Mouse (Mus musculus): Measurements from ENCODE around the gene Gm973. TPM values are rescaled to one million over a fixed set of nuclear protein-coding genes. Genes with fewer than 3 reads are reported as not detected.

Gm973 gene
- total RNA-seq (2012; rRNA removed) (7.6 and 8.8 TPM in 2 replicates), total RNA-seq (2014; rRNA removed) (2.3 and 4.3 TPM in 2 replicates), polyA plus RNA-seq (2012; ENCODE audit: insufficient read length, low read depth) (14.9 and 17.7 TPM in 2 replicates)

- no peaks in the 10 kb centered on the region for H3K9me3 ChIP-seq (replicated peaks; ENCODE audit: low read length)
- TF ChIP-seq ZC3H11A (IDR thresholded peaks at IDR 0.05; ENCODE audit: low read depth, low read length) (no peak), E2F4 (IDR thresholded peaks at IDR 0.05; ENCODE audit: insufficient replicate concordance, low read depth, low read length) (no peak), JUN (IDR thresholded peaks at IDR 0.05; ENCODE audit: insufficient read depth, low read depth, low read length) (no peak), BHLHE40 (IDR thresholded peaks at IDR 0.05; ENCODE audit: low read depth, low read length) (no peak), NELFE (IDR thresholded peaks at IDR 0.05; ENCODE audit: low read depth, low read length) (no peak), CTCF (conservative IDR thresholded peaks at IDR 0.05 in 1 of 2, IDR thresholded peaks at IDR 0.05 in 1 of 2; ENCODE audit: low read depth in 2 of 2, low read length in 2 of 2) (no peak), KAT2A (IDR thresholded peaks at IDR 0.05; ENCODE audit: insufficient replicate concordance, low read length) (no peak), TBP (conservative IDR thresholded peaks at IDR 0.05; ENCODE audit: low read depth, low read length) (no peak), UBTF (IDR thresholded peaks at IDR 0.05; ENCODE audit: low read depth, low read length) (no peak), ZKSCAN1 (IDR thresholded peaks at IDR 0.05; ENCODE audit: borderline replicate concordance, low read depth, low read length) (no peak), USF1 (IDR thresholded peaks at IDR 0.05; ENCODE audit: low read depth, low read length) (no peak), HCFC1 (IDR thresholded peaks at IDR 0.05; ENCODE audit: low read depth, low read length) (no peak), GABPA (IDR thresholded peaks at IDR 0.05; ENCODE audit: insufficient replicate concordance, low read depth, low read length) (no peak)
- no peak within 1 kb of the TSS for H3K4me3 ChIP-seq (replicated peaks in 1 of 3; ENCODE audit: low read depth in 2 of 3, low read length in 2 of 3, poor library complexity in 1 of 3)
- H3K27ac ChIP-seq (ENCODE audit: insufficient read depth, low read depth), result no peak within 1 kb of the TSS
- dilution Hi-C loops (cut with MboI; ENCODE audit: extremely low pct_ligation_motif_present, extremely low pct_unique_long_range_greater_than_20kb, low sequenced_read_pairs), result no loop called here
- no peaks in the 10 kb centered on the region for H3K27me3 ChIP-seq (replicated peaks)
- no peaks in the 10 kb centered on the region for H3K79me2 ChIP-seq (replicated peaks; ENCODE audit: control insufficient read depth, extremely low read depth, insufficient read depth, poor library complexity, severe bottlenecking)
- in situ Hi-C loops (cut with MboI; ENCODE audit: low pct_ligation_motif_present, low pct_unique_long_range_greater_than_20kb, low sequenced_read_pairs), result no loop called here
- H3K36me3 ChIP-seq (replicated peaks in 1 of 2; ENCODE audit: control insufficient read depth in 1 of 2, insufficient read depth in 1 of 2, low read length in 1 of 2), result no peaks in the 10 kb centered on the region
- no peak within 1 kb of the TSS for H3K9ac ChIP-seq (ENCODE audit: insufficient read depth, low read depth)
- no peaks in the 10 kb centered on the region for H3K4me1 ChIP-seq (ENCODE audit: control insufficient read depth in 1 of 2, insufficient read depth in 2 of 2)
- DNase-seq (ENCODE audit: extremely low read depth), result no peak
- no peak within 1 kb of the TSS for H3K4me2 ChIP-seq (ENCODE audit: insufficient read depth, low read depth, poor library complexity, severe bottlenecking)
These were observed at the start of gene Gm973 for GRCm38 (mm10) chr1:59516026-59516917. TSS of gene Gm973 (plus strand) at chr1:59516264.

- H3K4me2 ChIP-seq (ENCODE audit: insufficient read depth, low read depth, poor library complexity, severe bottlenecking), result no peak overlapping the region
- dilution Hi-C loops (cut with MboI; ENCODE audit: extremely low pct_ligation_motif_present, extremely low pct_unique_long_range_greater_than_20kb, low sequenced_read_pairs) (no loop called here), in situ Hi-C loops (cut with MboI; ENCODE audit: low pct_ligation_motif_present, low pct_unique_long_range_greater_than_20kb, low sequenced_read_pairs) (loop anchor here (5.0 kb wide), 1 partner anchor 37 kb away; no protein-coding TSS in a partner anchor)
- no peaks in the 10 kb centered on the region for H3K36me3 ChIP-seq (replicated peaks in 1 of 2; ENCODE audit: control insufficient read depth in 1 of 2, insufficient read depth in 1 of 2, low read length in 1 of 2)
- H3K27ac ChIP-seq (ENCODE audit: insufficient read depth, low read depth), result no peak overlapping the region
- no peaks in the 10 kb centered on the region for H3K79me2 ChIP-seq (replicated peaks; ENCODE audit: control insufficient read depth, extremely low read depth, insufficient read depth, poor library complexity, severe bottlenecking)
- DNase-seq (ENCODE audit: extremely low read depth), result no peak
- TF ChIP-seq UBTF (IDR thresholded peaks at IDR 0.05; ENCODE audit: low read depth, low read length) (no peak), MAZ (IDR thresholded peaks at IDR 0.05; ENCODE audit: low read depth, low read length) (no peak), MEF2A (IDR thresholded peaks at IDR 0.05; ENCODE audit: borderline replicate concordance, low read depth, low read length) (no peak), TBP (conservative IDR thresholded peaks at IDR 0.05; ENCODE audit: low read depth, low read length) (no peak), SIN3A (IDR thresholded peaks at IDR 0.05; ENCODE audit: low read length) (no peak), ZMIZ1 (IDR thresholded peaks at IDR 0.05; ENCODE audit: low read depth, low read length) (no peak), ELF1 (IDR thresholded peaks at IDR 0.05; ENCODE audit: low read depth, low read length) (no peak), ZNF384 (IDR thresholded peaks at IDR 0.05; ENCODE audit: low read depth, low read length) (no peak), JUN (IDR thresholded peaks at IDR 0.05; ENCODE audit: insufficient read depth, low read depth, low read length) (no peak), ETS1 (conservative IDR thresholded peaks at IDR 0.05; ENCODE audit: low read depth, low read length) (no peak), JUND (conservative IDR thresholded peaks at IDR 0.05; ENCODE audit: low read depth, low read length) (no peak), TCF12 (IDR thresholded peaks at IDR 0.05; ENCODE audit: low read depth, low read length) (no peak), NELFE (IDR thresholded peaks at IDR 0.05; ENCODE audit: low read depth, low read length) (no peak)
- H3K4me1 ChIP-seq (ENCODE audit: control insufficient read depth in 1 of 2, insufficient read depth in 2 of 2), result peaks cover 0 to 12% of the 10 kb centered on the region in 2 experiments; a peak in 2 of 4 replicates
- no peaks in the 10 kb centered on the region for H3K9me3 ChIP-seq (replicated peaks; ENCODE audit: low read length)
- H3K27me3 ChIP-seq (replicated peaks), result no peaks in the 10 kb centered on the region
- H3K9ac ChIP-seq (ENCODE audit: insufficient read depth, low read depth), result no peak overlapping the region
- no peak overlapping the region for H3K4me3 ChIP-seq (replicated peaks in 1 of 3; ENCODE audit: low read depth in 2 of 3, low read length in 2 of 3, poor library complexity in 1 of 3)
These were observed 46.9 kb upstream of the Gm973 start for GRCm38 (mm10) chr1:59469170-59469569.

All from CH12.LX (cell line).